Mouse (Mus musculus) left cerebral cortex, postnatal 4 days (tissue): ENCODE results near the gene Lypd6. TPM values are rescaled to one million over a fixed set of nuclear protein-coding genes. Genes with fewer than 3 reads are reported as not detected.

Experiments used
- DNase-seq: peaks from one replicate; pipeline ENCODE4 v3.0.0-alpha.2; 2022
- intact Hi-C: fragments of 180-260 bp; cut with DNase I; formaldehyde crosslinking; loops from one replicate; pipeline ENCODE4 v1.15.1; 2025
- total RNA-seq, 2 experiments: library from RNA; stranded (reverse); gene quantifications; 2 replicates each; pipeline ENCODE4 v1.2.3; 2021

Gene Lypd6
- total RNA-seq, 2 experiments from 2014 or later: 19.8 to 26.0 TPM

DNA sequence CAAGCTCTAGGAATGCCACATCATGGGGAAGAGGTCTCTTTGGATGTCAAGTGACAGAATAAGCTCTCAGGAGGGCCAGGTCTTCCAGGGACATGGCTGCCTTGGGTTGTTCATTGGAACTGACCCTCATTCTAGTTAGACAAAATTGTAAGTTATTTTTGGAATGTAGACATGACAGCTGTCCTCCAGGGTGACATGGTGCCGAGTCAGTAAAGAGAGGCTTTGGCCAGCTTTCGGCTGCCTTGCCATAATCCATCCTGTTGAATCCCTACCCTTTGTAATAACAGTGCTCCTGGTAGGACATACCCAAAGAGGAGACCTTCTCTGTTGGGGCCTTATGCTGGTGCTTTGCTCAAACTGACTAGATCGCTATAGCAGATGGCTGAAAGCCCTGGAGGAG, 39.8 kb downstream of the Lypd6 start:
- DNase-seq: no peak

GRCm38 (mm10) chr2:50106879-50107278, 40.6 kb downstream of the Lypd6 start:
- intact Hi-C loops: no loop called here

More for the DNA sequence above, 39.8 kb downstream of the Lypd6 start:
- intact Hi-C loops: no loop called here

GRCm38 (mm10) chr2:50110167-50110566, 43.9 kb downstream of the Lypd6 start:
- intact Hi-C loops: no loop called here
- DNase-seq: no peak

More at GRCm38 (mm10) chr2:50106879-50107278, 40.6 kb downstream of the Lypd6 start:
- DNase-seq: no peak

GRCm38 (mm10) chr2:50111169-50111568, 44.9 kb downstream of the Lypd6 start:
- intact Hi-C loops: no loop called here
- DNase-seq: no peak

DNA sequence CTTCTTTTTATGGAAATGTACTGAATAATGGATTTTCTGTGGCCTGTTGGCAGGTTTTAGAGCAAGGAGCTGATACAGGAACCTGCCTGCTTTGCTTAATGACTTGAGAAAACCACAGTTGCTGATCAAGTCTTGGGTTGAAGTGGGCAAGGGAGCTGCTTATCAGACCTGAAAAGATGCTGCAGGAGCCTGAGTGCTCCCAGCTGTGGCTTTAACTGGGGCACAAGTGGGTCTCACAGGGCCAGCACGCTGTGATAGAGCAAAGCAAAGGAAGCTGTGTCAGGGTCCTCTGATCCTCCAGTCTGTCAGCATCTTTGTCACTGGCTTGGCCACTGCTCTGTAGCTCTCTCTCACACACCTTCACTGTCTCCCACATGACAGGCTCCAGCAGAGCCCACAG, 45.4 kb downstream of the Lypd6 start:
- DNase-seq: no peak
- intact Hi-C loops: no loop called here

GRCm38 (mm10) chr2:50112427-50112826, 46.2 kb downstream of the Lypd6 start:
- no peak for DNase-seq
- intact Hi-C loops: no loop called here

GRCm38 (mm10) chr2:50119101-50119500, 52.9 kb downstream of the Lypd6 start:
- intact Hi-C loops: no loop called here
- no peak for DNase-seq

DNA sequence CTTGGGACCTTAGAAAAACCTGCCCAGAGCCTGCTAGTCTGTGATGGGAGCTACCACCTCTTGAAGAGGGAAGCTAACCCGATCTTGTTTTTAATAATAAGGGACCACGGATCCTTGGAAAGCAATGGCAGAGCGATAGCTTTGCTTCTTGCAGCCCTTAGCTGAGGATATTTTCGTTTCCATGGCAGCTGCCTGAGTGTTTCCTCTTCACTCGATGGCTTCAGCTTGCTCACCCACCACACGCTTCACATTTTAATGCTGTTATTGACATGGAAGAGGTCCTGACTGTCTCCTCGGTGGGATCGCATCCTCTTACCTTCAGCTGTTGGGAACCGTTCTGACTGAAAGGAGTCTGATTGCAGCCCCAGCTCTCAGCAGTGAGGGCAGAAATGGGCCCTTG, 54.6 kb downstream of the Lypd6 start:
- no peak for DNase-seq

DNA sequence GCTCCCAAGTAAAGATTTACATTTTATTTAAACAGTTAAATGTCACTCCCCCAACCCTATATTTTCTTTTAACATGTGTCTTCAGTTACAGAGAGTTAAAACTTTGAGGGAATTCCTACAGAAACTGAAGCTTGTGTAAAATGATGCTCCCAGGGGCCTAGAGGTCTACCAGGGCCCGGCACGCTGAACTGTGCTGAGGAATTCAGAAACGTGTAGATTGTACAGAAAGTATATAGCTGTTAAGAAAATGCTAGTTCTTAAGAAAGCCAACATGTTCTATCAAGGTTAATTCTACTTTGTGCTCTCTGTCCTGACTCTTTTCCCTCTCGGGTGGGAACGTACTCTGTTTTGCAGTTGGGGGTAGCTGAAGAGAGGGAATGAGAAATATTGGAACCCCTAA, 57.1 kb downstream of the Lypd6 start:
- intact Hi-C loops: no loop called here
- DNase-seq: no peak

More for the DNA sequence above, 54.6 kb downstream of the Lypd6 start:
- intact Hi-C loops: no loop called here

GRCm38 (mm10) chr2:50127513-50128175, 61.4 kb downstream of the Lypd6 start:
- intact Hi-C loops: no loop called here
- peak; percentile 93 for DNase-seq

DNA sequence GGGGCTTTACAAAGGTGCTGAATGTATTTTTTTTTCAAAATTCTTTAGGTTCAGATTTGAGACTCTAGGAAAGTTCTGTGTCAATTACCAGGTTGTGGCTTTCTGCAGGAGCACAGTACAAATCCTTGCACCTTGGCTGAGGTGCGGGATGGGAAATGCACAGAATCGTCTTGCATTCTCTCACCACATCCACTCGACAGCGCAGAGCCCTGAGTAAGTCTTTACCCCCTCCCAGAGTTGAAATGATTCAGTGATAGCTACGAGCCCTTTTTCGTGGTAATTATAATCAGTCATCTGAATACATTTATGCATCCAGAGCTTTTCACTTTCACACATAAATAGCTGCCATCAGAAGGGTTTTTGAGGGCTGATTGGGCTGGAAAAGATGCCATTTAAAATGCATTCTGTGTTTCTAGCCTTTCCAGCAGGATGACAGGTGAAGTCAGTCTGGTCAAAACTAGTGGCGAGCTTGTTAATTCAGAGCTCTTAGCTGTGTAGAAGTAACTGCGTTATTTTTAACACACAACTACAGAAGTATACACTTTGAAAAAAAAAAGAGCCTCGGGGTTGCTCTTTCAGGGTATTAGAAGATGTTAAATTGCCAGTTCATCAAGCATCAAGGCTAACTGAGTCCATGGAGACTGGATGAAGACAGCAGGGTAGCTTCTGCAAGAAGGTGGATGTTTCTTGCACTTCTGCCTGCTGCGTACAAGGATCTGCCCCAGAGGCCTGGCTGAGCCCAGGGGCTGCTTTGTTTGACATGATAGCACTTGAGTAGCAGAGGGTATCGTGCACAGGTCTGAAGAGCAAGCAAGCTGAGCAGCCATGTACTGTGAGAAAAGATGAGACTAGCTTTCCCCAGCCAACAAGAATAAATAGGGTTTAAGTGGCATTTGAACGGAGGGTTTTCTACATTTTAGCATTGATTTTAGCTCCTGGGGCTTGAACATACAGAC, 62.4 kb downstream of the Lypd6 start:
- intact Hi-C loops: no loop called here
- DNase-seq: no peak

GRCm38 (mm10) chr2:50130674-50131073, 64.4 kb downstream of the Lypd6 start:
- DNase-seq: no peak
- intact Hi-C loops: no loop called here

DNA sequence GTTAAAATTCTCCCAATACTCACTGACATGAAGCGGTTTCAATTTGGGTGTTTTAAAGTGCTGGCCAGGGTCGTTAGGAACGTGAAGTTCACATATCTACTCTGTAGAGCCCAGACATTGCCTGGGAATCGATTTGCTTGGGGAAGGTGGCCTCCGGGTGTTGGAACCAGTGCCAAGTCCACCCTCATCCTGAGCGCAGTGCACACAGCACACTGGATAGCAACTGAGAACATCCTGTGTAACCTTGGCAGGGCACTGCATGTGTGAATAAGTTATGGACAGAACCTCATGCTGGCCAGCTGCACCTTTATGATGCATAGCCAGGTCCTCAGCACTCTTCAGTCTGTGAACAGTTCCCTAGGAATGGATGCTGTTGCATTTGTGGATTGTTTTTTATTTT, 77.4 kb downstream of the Lypd6 start:
- DNase-seq: no peak
- intact Hi-C loops: no loop called here

DNA sequence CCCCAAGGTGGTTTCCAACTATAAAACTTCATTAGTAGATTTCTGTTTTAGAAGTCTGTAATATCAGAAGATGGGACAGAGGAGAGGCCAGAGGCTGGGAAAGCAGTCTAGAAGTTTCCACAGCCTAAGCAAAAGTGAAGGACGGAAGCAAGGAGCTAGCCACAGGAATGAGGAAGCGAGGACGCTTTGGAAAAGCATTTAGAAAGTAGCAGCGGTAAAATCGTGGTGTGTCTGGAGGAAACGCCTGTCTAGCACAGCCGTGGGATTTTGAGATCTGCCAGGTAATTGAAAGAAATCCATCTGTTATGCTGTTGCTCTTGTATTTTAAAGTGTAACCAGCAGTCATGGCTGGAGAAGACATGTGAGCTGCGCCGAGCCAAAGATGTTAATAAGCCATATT, 81.1 kb downstream of the Lypd6 start:
- intact Hi-C loops: no loop called here
- no peak for DNase-seq

DNA sequence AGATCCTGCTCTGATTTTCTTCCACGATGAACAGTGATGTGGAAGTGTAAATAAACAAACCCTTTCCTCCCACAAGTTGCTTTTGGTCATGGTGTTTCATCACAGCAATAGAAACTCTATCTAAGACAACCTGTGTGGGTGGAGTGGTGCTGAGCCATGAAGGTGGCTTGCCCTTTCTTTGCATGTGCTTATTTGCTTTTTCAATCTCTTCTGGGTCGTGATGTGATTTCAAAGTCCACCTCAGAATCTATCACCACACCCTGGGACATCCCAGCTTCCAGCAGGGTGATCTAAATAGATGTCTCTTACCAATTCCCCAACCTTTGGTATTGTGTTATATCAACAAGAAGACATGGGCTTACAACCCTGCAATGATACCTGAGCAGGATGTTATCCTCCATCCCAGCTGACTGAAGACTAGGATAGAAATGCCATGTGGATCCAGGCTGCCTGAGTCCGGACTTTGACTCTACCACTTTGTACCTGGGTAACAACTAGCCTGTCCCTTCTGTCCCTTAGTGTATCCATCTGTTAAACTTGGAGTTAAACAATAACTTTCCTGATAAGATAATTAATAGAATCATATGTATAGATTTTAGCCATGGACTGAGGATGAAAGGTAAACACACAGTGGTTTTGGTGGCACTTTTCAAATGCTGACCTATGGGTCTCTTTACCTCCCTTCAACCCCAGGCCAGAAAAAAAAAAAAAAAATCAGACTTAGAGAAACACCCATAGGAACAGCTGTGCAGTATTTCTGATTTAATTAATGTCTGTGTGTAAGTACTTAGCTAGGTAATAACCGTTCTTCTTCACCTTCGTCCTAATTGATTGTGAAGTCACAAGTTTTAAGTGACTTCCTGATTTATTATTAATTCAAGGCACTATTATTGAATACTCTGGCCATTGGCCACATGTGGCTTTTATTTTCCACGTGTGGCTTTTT, 83.3 kb downstream of the Lypd6 start:
- no peak for DNase-seq
- intact Hi-C loops: no loop called here

- no peak for DNase-seq
- intact Hi-C loops: no loop called here
Measured at GRCm38 (mm10) chr2:50150203-50150590, 84.0 kb downstream of the Lypd6 start.

GRCm38 (mm10) chr2:50150816-50151215, 84.6 kb downstream of the Lypd6 start:
- intact Hi-C loops: no loop called here
- DNase-seq: no peak

DNA sequence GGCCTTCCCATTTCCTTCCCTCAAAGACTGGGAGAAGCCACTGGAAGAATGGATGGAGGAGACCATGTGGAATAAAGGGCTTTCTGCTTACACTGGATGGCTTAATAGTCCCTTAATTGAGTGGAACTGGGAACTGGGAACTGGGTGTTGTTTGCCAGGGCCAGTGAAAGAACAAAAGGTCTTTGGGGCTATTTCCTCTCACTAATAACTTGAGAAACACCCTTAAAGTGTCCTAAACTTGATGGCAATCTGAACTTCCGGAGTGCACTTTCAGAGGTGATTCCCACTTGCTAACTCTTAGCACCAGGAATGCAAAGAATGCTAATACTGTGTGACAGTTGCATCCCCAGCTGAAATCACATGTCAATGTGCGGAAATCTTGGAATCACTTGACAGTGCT, 85.2 kb downstream of the Lypd6 start:
- intact Hi-C loops: no loop called here
- no peak for DNase-seq

DNA sequence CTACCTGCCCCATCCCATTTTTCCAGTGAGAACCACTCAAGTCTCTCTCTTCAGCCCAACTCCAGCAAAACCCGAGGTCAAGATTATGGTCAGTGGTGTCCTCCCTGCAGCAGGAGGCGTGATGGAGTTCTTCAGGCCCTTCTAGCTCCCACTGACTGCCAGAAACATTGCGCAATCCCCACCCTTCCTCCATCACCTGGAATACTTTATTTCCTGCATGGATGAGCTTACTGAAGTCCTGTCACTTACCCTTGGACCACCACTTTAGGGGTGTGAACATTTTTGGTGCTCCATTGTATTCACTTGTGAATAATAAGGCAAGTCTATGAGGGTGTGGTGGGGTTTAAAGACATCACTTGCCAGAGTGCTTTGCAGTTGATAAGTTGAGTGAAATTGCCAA, 85.7 kb downstream of the Lypd6 start:
- intact Hi-C loops: no loop called here
- DNase-seq: no peak

DNA sequence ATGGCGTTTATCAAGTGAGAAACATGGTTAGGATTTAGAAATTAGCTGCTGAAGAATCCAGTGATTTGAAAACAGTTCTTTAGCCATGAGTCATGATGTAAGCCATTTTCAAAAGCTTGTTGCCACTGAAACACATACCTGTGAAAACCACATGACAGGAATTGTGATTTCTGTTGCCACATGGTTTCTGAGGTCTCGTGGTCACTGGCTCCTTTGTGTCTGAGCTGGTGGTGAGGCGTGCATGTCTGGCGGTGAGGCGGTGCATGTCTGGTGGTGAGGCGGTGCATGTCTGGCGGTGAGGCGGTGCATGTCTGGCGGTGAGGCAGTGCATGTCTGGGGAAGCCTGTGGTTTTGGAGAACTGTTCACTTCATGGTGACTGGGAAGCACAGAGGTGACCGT, 89.8 kb downstream of the Lypd6 start:
- intact Hi-C loops: no loop called here

GRCm38 (mm10) chr2:50160069-50160468, 93.8 kb downstream of the Lypd6 start:
- no peak for DNase-seq
- intact Hi-C loops: no loop called here

More for the DNA sequence above, 89.8 kb downstream of the Lypd6 start:
- no peak for DNase-seq
